Mouse (Mus musculus): ENCODE measurements at regions not wholly inside any gene's neighbourhood (a gene's known extent, or its start where the extent isn't known, plus 50 kb on each side); places are given as distances from the start of the nearest gene placed in this dataset.

DNA sequence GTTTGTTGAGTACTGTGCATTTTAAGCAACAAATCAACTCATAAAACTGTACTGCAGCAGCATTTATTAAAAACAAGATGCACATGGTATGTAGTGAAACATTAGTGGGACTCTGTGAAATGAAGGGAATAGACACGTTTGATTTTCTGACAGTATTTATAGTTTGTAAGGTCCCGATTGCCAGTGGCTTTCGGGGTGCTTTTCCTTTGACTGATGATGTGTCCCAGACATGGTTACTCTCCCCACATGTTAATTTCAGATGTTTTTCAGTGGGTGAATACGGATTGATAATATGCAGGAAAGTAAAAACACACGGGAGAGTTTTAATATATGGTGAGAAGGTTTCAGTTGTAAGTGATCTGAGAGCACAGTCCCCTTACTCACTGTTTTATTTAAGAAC lies 115.3 kb upstream of the Frg1 start:
- Histone ChIP-seq H3K4me1 (ENCODE audit: control insufficient read depth, insufficient read depth, low read length) (no peaks in the 10 kb centered on the region), H3K4me3 (ENCODE audit: insufficient read depth, low read length) (no peak overlapping the region), H3K27ac (ENCODE audit: insufficient read depth, low read length) (no peak overlapping the region)
- TF ChIP-seq CTCF (IDR thresholded peaks at IDR 0.05; ENCODE audit: extremely low read depth, insufficient read depth, low read length) (no peak), POLR2A (IDR thresholded peaks at IDR 0.05; ENCODE audit: extremely low read depth, insufficient read depth, low read length) (no peak)

DNA sequence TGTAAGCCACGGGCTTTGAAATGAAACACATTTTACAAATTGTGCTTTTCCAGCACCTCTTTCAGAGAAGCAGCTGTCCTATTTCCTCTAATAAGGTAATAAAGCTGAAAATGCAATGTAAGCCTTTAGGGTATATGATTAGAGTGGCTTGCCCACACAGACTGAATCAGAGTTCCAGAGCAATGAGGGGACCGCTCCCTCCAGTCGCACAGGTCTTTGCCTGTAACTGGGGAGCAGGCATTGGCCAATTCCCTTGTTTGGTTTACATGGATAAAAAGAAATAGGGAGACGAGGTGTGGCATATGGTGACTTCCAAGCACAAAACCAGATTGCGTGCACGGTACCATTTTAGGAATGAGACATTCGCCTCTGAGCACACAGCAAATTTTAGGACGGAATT lies 112.7 kb upstream of the Frg1 start:
- no peak overlapping the region for H3K4me3 ChIP-seq (ENCODE audit: insufficient read depth, low read length)
- H3K4me1 ChIP-seq (ENCODE audit: control insufficient read depth, insufficient read depth, low read length), result no peaks in the 10 kb centered on the region
- H3K27ac ChIP-seq (ENCODE audit: insufficient read depth, low read length), result no peak overlapping the region
- TF ChIP-seq CTCF (IDR thresholded peaks at IDR 0.05; ENCODE audit: extremely low read depth, insufficient read depth, low read length) (no peak), POLR2A (IDR thresholded peaks at IDR 0.05; ENCODE audit: extremely low read depth, insufficient read depth, low read length) (no peak)

DNA sequence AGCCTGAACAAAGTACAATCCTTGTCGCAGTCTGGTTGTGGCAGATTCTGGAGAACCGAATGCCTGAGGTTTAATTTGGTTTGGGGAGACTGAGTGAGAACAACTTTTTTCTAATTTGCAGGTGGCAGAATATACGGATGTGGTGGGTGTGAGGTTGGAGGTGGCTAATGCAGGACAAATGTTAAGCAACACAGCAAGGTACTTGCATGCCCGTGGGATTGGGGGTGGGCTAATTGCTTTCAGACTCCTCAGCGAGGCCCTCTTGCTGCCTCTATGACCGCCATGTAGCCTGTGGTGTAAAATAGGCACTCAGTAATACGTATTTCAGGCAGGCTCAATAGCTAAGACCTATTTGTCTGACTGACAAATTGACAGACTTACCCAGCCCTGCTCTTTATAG lies 109.4 kb upstream of the Frg1 start:
- H3K4me1 ChIP-seq (ENCODE audit: control insufficient read depth, insufficient read depth, low read length), result no peaks in the 10 kb centered on the region
- no peak overlapping the region for H3K4me3 ChIP-seq (ENCODE audit: insufficient read depth, low read length)
- TF ChIP-seq CTCF (IDR thresholded peaks at IDR 0.05; ENCODE audit: extremely low read depth, insufficient read depth, low read length), result no peak
- no peak for TF ChIP-seq POLR2A (IDR thresholded peaks at IDR 0.05; ENCODE audit: extremely low read depth, insufficient read depth, low read length)
- H3K27ac ChIP-seq (ENCODE audit: insufficient read depth, low read length), result no peak overlapping the region

DNA sequence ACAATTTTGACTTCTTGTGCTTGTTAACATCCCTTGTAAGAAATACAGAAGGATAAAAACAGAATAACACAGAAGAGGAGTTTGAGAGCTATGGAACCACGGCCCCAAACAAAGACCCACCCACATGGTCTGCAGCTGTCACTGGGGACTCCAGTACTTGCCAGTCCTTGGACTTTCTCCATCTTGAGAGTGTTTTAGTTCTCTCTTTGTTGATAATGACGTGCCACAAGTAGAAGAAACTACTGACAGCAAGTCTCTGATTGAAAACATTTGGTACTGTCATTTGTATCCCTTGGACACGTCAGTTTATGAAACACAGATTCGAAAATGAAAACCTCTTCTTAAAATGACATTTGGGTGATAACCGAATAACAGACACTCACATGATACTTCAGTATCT lies 68.3 kb upstream of the Frg1 start:
- H3K4me1 ChIP-seq (ENCODE audit: control insufficient read depth, insufficient read depth, low read length), result no peaks in the 10 kb centered on the region
- no peak for TF ChIP-seq POLR2A (IDR thresholded peaks at IDR 0.05; ENCODE audit: extremely low read depth, insufficient read depth, low read length)
- TF ChIP-seq CTCF (IDR thresholded peaks at IDR 0.05; ENCODE audit: extremely low read depth, insufficient read depth, low read length), result no peak
- H3K27ac ChIP-seq (ENCODE audit: insufficient read depth, low read length), result no peak overlapping the region
- no peak overlapping the region for H3K4me3 ChIP-seq (ENCODE audit: insufficient read depth, low read length)

DNA sequence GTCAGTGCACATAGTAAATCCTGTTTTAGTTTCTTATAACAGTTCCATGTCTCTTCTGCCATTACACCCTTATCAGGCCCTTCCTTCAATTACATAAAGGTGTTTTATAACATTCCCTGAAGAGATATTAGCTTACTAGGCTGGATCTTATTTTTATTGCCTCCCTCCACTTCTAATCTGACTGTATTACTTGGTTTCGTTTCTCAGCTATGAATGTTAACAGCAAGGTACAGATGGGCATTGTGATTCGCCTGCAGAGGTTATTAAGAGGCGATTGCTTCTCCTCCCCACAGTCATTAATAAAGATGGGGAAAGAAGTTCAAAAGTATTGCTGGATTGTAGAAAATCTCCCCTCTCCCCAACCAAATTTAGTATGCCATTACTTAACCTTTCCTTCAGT lies 66.4 kb upstream of the Frg1 start:
- no peak overlapping the region for H3K4me3 ChIP-seq (ENCODE audit: insufficient read depth, low read length)
- TF ChIP-seq POLR2A (IDR thresholded peaks at IDR 0.05; ENCODE audit: extremely low read depth, insufficient read depth, low read length), result no peak
- no peak for TF ChIP-seq CTCF (IDR thresholded peaks at IDR 0.05; ENCODE audit: extremely low read depth, insufficient read depth, low read length)
- H3K4me1 ChIP-seq (ENCODE audit: control insufficient read depth, insufficient read depth, low read length), result no peaks in the 10 kb centered on the region
- H3K27ac ChIP-seq (ENCODE audit: insufficient read depth, low read length), result no peak overlapping the region

DNA sequence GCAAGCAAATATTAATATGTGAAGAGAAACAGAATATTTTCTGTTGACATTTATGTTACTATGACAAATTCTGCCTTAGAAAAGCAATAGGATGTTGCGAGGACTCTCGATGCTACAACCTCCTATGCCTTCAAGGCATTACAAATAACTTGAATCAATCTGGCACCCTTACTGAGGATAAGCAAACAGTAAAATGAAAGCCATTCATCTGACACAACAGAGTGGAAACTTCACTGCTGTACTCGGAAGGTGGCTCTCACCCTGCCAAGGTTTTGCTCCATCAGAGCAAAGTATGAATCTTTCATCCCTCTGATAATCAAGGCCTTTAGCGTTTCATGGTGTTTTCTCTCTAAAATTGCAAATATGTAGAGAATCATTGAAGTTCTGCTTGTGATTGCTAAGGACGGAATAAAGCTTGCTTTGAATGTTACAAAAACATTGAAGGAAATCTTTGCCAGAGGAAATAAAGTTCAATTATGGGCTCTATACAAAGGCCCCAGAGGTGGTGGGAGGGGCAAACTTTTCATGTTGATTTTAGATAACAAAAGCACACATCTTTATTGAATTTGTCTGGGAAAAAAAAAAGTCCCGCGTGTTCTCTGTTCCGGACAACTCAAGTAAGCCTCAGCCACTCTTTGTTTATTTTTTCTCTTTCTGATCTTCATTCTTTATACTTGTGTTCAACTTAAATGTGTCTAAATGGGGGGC lies 56.3 kb upstream of the Frg1 start:
- Histone ChIP-seq H3K4me1 (ENCODE audit: control insufficient read depth, insufficient read depth, low read length) (no peaks in the 10 kb centered on the region), H3K27ac (ENCODE audit: insufficient read depth, low read length) (no peak overlapping the region), H3K4me3 (ENCODE audit: insufficient read depth, low read length) (no peak overlapping the region)
- TF ChIP-seq POLR2A (IDR thresholded peaks at IDR 0.05; ENCODE audit: extremely low read depth, insufficient read depth, low read length), result no peak
- TF ChIP-seq CTCF (IDR thresholded peaks at IDR 0.05; ENCODE audit: extremely low read depth, insufficient read depth, low read length), result no peak

DNA sequence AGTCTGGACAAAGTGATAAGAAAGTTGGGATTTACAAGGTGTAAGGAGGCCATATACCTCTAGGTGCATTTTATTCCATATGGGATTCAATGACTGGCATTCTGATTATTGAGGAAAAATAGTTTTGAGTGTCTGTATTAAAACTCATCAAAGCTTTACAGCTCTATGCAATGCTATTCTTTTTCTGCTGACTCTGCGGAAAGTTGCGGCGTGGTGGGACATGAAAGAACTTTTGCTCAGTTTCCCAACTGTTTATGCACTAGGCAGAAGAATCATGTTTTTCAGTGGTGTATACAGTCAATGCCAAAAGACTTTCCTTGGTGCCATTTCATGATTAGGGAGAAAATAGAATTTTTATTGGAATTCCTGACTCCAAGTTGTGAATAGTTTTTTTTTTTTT lies 55.4 kb upstream of the Frg1 start:
- TF ChIP-seq POLR2A (IDR thresholded peaks at IDR 0.05; ENCODE audit: extremely low read depth, insufficient read depth, low read length), result no peak
- TF ChIP-seq CTCF (IDR thresholded peaks at IDR 0.05; ENCODE audit: extremely low read depth, insufficient read depth, low read length), result no peak
- Histone ChIP-seq H3K27ac (ENCODE audit: insufficient read depth, low read length) (no peak overlapping the region), H3K4me1 (ENCODE audit: control insufficient read depth, insufficient read depth, low read length) (no peaks in the 10 kb centered on the region), H3K4me3 (ENCODE audit: insufficient read depth, low read length) (no peak overlapping the region)
